Mouse (Mus musculus) kidney, postnatal 10 days (tissue): ENCODE measurements around the gene Slc46a1.

Experiments
- DNase-seq: peaks from one replicate; pipeline ENCODE4 v3.0.0; 2021; ENCODE audit warnings: mixed read lengths

The Slc46a1 gene

GRCm38 (mm10) chr11:78505430-78505829 lies 39.9 kb downstream of the Slc46a1 start:
- DNase-seq = no peak

GRCm38 (mm10) chr11:78509148-78509547 lies 43.7 kb downstream of the Slc46a1 start:
- peak; percentile 51 for DNase-seq

GRCm38 (mm10) chr11:78512025-78512957 lies 46.8 kb downstream of the Slc46a1 start, which contains the start of the genes Tmem199 and Poldip2:
TSS of gene Tmem199 (minus strand) at chr11:78512172.
TSS of gene Poldip2 (plus strand) at chr11:78512193.
- DNase-seq = peak; percentile 95

- DNase-seq = no peak
Measured at GRCm38 (mm10) chr11:78513106-78513790, 47.8 kb downstream of the Slc46a1 start.

- no peak for DNase-seq
Measured at GRCm38 (mm10) chr11:78515549-78516325, 50.2 kb downstream of the Slc46a1 start.

GRCm38 (mm10) chr11:78518931-78519330 lies 53.4 kb downstream of the Slc46a1 start:
- no peak for DNase-seq
